Mouse (Mus musculus): Measurements from ENCODE around the gene Slc25a16. TPM values are rescaled to one million over a fixed set of nuclear protein-coding genes. Genes with fewer than 3 reads are reported as not detected.

Slc25a16 gene
- polyA plus RNA-seq (2014; fragmentation: Nextera tagmentation; extraction: Ambion mirVana) = 12.7 and 14.5 TPM in 2 replicates

GRCm38 (mm10) chr10:62919925-62920765, at the start of gene Slc25a16:
Gene Slc25a16 (plus strand): TSS chr10:62920633.
- H3K36me3 ChIP-seq (ENCODE audit: control insufficient read depth, insufficient read depth, low read length) = no peaks in the 10 kb centered on the region
- H3K9ac ChIP-seq (ENCODE audit: low read length) = peak within 1 kb of the TSS; percentile 91
- DNase-seq (ENCODE audit: low spot score) = peak; percentile 97
- peak within 1 kb of the TSS; percentile 82 for H3K27ac ChIP-seq (ENCODE audit: low read depth)
- no peaks in the 10 kb centered on the region for H3K9me3 ChIP-seq (ENCODE audit: control insufficient read depth, low read length)
- H3K4me3 ChIP-seq (ENCODE audit: low read depth, low read length) = peak within 1 kb of the TSS; percentile 99
- ATAC-seq (replicated peaks; ENCODE audit: low FRiP score, low TSS enrichment, low read depth) = peak; percentile 99
- H3K27me3 ChIP-seq (replicated peaks; ENCODE audit: control insufficient read depth, insufficient read depth, low read length) = no peaks in the 10 kb centered on the region
- H3K4me1 ChIP-seq (replicated peaks; ENCODE audit: control insufficient read depth, insufficient read depth, low read length) = no peaks in the 10 kb centered on the region; the same call in 1 of the 2 replicates
- 3% methylated on average over 47 of the region's 50 CpGs for WGBS
- H3K4me2 ChIP-seq (ENCODE audit: low read length) = peak within 1 kb of the TSS; percentile 95

GRCm38 (mm10) chr10:62874828-62875227, 45.6 kb upstream of the Slc25a16 start:
- Histone ChIP-seq H3K27ac (ENCODE audit: low read depth) (no peak overlapping the region), H3K4me3 (ENCODE audit: low read depth, low read length) (no peak overlapping the region), H3K36me3 (ENCODE audit: control insufficient read depth, insufficient read depth, low read length) (peaks cover 12% of the 10 kb centered on the region; the same call in 1 of the 2 replicates), H3K27me3 (replicated peaks; ENCODE audit: control insufficient read depth, insufficient read depth, low read length) (no peaks in the 10 kb centered on the region), H3K4me2 (ENCODE audit: low read length) (no peak overlapping the region), H3K9me3 (ENCODE audit: control insufficient read depth, low read length) (no peaks in the 10 kb centered on the region), H3K9ac (ENCODE audit: low read length) (no peak overlapping the region), H3K4me1 (replicated peaks; ENCODE audit: control insufficient read depth, insufficient read depth, low read length) (no peaks in the 10 kb centered on the region)
- WGBS = 81% methylated on average over 4 of the region's 4 CpGs
- ATAC-seq (replicated peaks; ENCODE audit: low FRiP score, low TSS enrichment, low read depth) (no peak), DNase-seq (ENCODE audit: low spot score) (no peak)

GRCm38 (mm10) chr10:62875565-62875964, 44.9 kb upstream of the Slc25a16 start:
- 85% methylated on average over 4 of the region's 4 CpGs for WGBS
- DNase-seq (ENCODE audit: low spot score) = no peak
- H3K4me3 ChIP-seq (ENCODE audit: low read depth, low read length) = no peak overlapping the region
- no peak overlapping the region for H3K27ac ChIP-seq (ENCODE audit: low read depth)
- H3K9ac ChIP-seq (ENCODE audit: low read length) = no peak overlapping the region
- H3K4me2 ChIP-seq (ENCODE audit: low read length) = no peak overlapping the region
- H3K27me3 ChIP-seq (replicated peaks; ENCODE audit: control insufficient read depth, insufficient read depth, low read length) = no peaks in the 10 kb centered on the region
- H3K4me1 ChIP-seq (replicated peaks; ENCODE audit: control insufficient read depth, insufficient read depth, low read length) = no peaks in the 10 kb centered on the region
- H3K36me3 ChIP-seq (ENCODE audit: control insufficient read depth, insufficient read depth, low read length) = peaks cover 12% of the 10 kb centered on the region; the same call in 1 of the 2 replicates
- no peak for ATAC-seq (replicated peaks; ENCODE audit: low FRiP score, low TSS enrichment, low read depth)
- no peaks in the 10 kb centered on the region for H3K9me3 ChIP-seq (ENCODE audit: control insufficient read depth, low read length)

- Histone ChIP-seq H3K27ac (ENCODE audit: low read depth) (no peak overlapping the region), H3K4me2 (ENCODE audit: low read length) (no peak overlapping the region), H3K4me1 (replicated peaks; ENCODE audit: control insufficient read depth, insufficient read depth, low read length) (no peaks in the 10 kb centered on the region), H3K27me3 (replicated peaks; ENCODE audit: control insufficient read depth, insufficient read depth, low read length) (no peaks in the 10 kb centered on the region), H3K36me3 (ENCODE audit: control insufficient read depth, insufficient read depth, low read length) (peaks cover 12% of the 10 kb centered on the region; the same call in 1 of the 2 replicates), H3K9ac (ENCODE audit: low read length) (no peak overlapping the region), H3K4me3 (ENCODE audit: low read depth, low read length) (no peak overlapping the region), H3K9me3 (ENCODE audit: control insufficient read depth, low read length) (no peaks in the 10 kb centered on the region)
- WGBS = 87% methylated on average over 13 of the region's 13 CpGs
- DNase-seq (ENCODE audit: low spot score) (no peak), ATAC-seq (replicated peaks; ENCODE audit: low FRiP score, low TSS enrichment, low read depth) (no peak)
Measured at GRCm38 (mm10) chr10:62878056-62878455, 42.4 kb upstream of the Slc25a16 start.

- Histone ChIP-seq H3K9me3 (ENCODE audit: control insufficient read depth, low read length) (no peaks in the 10 kb centered on the region), H3K36me3 (ENCODE audit: control insufficient read depth, insufficient read depth, low read length) (peaks cover 12% of the 10 kb centered on the region; the same call in 1 of the 2 replicates), H3K4me3 (ENCODE audit: low read depth, low read length) (no peak overlapping the region), H3K4me1 (replicated peaks; ENCODE audit: control insufficient read depth, insufficient read depth, low read length) (0 out of 2 replicates have a peak, but pooled peaks cover 5% of the 10 kb centered on the region), H3K27ac (ENCODE audit: low read depth) (no peak overlapping the region), H3K4me2 (ENCODE audit: low read length) (no peak overlapping the region), H3K9ac (ENCODE audit: low read length) (no peak overlapping the region), H3K27me3 (replicated peaks; ENCODE audit: control insufficient read depth, insufficient read depth, low read length) (no peaks in the 10 kb centered on the region)
- WGBS = 47% methylated on average over 5 of the region's 5 CpGs
- DNase-seq (ENCODE audit: low spot score) (no peak), ATAC-seq (replicated peaks; ENCODE audit: low FRiP score, low TSS enrichment, low read depth) (no peak)
Measured at GRCm38 (mm10) chr10:62881211-62881610, 39.2 kb upstream of the Slc25a16 start.

- ATAC-seq (replicated peaks; ENCODE audit: low FRiP score, low TSS enrichment, low read depth) (no peak), DNase-seq (ENCODE audit: low spot score) (no peak)
- no peaks in the 10 kb centered on the region for H3K9me3 ChIP-seq (ENCODE audit: control insufficient read depth, low read length)
- H3K9ac ChIP-seq (ENCODE audit: low read length) = no peak overlapping the region
- H3K4me1 ChIP-seq (replicated peaks; ENCODE audit: control insufficient read depth, insufficient read depth, low read length) = 0 out of 2 replicates have a peak, but pooled peaks cover 5% of the 10 kb centered on the region
- H3K4me3 ChIP-seq (ENCODE audit: low read depth, low read length) = no peak overlapping the region
- H3K27ac ChIP-seq (ENCODE audit: low read depth) = no peak overlapping the region
- peaks cover 4% of the 10 kb centered on the region; the same call in 1 of the 2 replicates for H3K36me3 ChIP-seq (ENCODE audit: control insufficient read depth, insufficient read depth, low read length)
- 15% methylated on average over 9 of the region's 9 CpGs for WGBS
- no peaks in the 10 kb centered on the region for H3K27me3 ChIP-seq (replicated peaks; ENCODE audit: control insufficient read depth, insufficient read depth, low read length)
- H3K4me2 ChIP-seq (ENCODE audit: low read length) = peak overlapping the region; percentile 17; the same call in 1 of the 2 replicates
Measured at GRCm38 (mm10) chr10:62883933-62884372, 36.5 kb upstream of the Slc25a16 start.

GRCm38 (mm10) chr10:62884517-62884916, 35.9 kb upstream of the Slc25a16 start:
- H3K4me3 ChIP-seq (ENCODE audit: low read depth, low read length) = no peak overlapping the region
- no peaks in the 10 kb centered on the region for H3K9me3 ChIP-seq (ENCODE audit: control insufficient read depth, low read length)
- H3K27me3 ChIP-seq (replicated peaks; ENCODE audit: control insufficient read depth, insufficient read depth, low read length) = no peaks in the 10 kb centered on the region
- H3K4me1 ChIP-seq (replicated peaks; ENCODE audit: control insufficient read depth, insufficient read depth, low read length) = 0 out of 2 replicates have a peak, but pooled peaks cover 5% of the 10 kb centered on the region
- ATAC-seq (replicated peaks; ENCODE audit: low FRiP score, low TSS enrichment, low read depth) = no peak
- H3K9ac ChIP-seq (ENCODE audit: low read length) = no peak overlapping the region
- 56% methylated on average over 1 of the region's 1 CpGs for WGBS
- no peak for DNase-seq (ENCODE audit: low spot score)
- peak overlapping the region; percentile 17; the same call in 1 of the 2 replicates for H3K4me2 ChIP-seq (ENCODE audit: low read length)
- no peaks in the 10 kb centered on the region for H3K36me3 ChIP-seq (ENCODE audit: control insufficient read depth, insufficient read depth, low read length)
- H3K27ac ChIP-seq (ENCODE audit: low read depth) = no peak overlapping the region

- Histone ChIP-seq H3K9ac (ENCODE audit: low read length) (no peak overlapping the region; the same call in 1 of the 2 replicates), H3K27me3 (replicated peaks; ENCODE audit: control insufficient read depth, insufficient read depth, low read length) (no peaks in the 10 kb centered on the region), H3K4me3 (ENCODE audit: low read depth, low read length) (peak overlapping the region; percentile 77), H3K9me3 (ENCODE audit: control insufficient read depth, low read length) (no peaks in the 10 kb centered on the region), H3K27ac (ENCODE audit: low read depth) (no peak overlapping the region), H3K36me3 (ENCODE audit: control insufficient read depth, insufficient read depth, low read length) (no peaks in the 10 kb centered on the region), H3K4me2 (ENCODE audit: low read length) (peak overlapping the region; percentile 99), H3K4me1 (replicated peaks; ENCODE audit: control insufficient read depth, insufficient read depth, low read length) (0 out of 2 replicates have a peak, but pooled peaks cover 5% of the 10 kb centered on the region)
- no peak for DNase-seq (ENCODE audit: low spot score)
- WGBS = 28% methylated on average over 10 of the region's 10 CpGs
- no peak for ATAC-seq (replicated peaks; ENCODE audit: low FRiP score, low TSS enrichment, low read depth)
Measured at GRCm38 (mm10) chr10:62885460-62885859, 35.0 kb upstream of the Slc25a16 start.
